Mouse (Mus musculus) CD8-positive naive resting alpha-beta T cell, adult 2 months (primary cell): Measurements from ENCODE around the gene Pias1.

ENCODE experiments used
- DNase-seq, 2 experiments: peaks; one replicate each; pipeline ENCODE4 v3.0.0; 2022; ENCODE audit warnings: low read depth in 2 of 2, low spot score in 2 of 2

Pias1 gene

DNA sequence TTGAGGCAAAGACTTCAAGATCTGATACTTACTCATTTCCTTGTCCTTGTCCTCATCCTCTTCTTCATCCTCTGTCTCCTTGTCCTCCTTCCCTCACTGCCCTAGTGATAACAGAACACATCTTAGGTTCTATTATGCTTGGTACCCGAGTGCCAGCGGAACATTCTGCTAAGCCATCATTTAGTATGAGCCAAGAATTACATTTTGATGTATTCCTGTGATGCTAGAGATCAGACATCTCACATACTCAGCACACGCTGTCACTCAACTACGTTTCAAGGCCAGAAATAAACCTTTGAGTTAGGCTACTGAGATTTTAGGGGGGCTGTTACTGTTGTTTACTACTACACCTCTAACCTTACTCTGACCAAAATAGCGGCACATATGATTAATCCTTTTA lies at the start of gene Pias1:
TSS of gene Pias1 (minus strand) at position 101 of the 400 bp plus-strand sequence.
- DNase-seq, result no peak

- DNase-seq, result no peak
Observed at GRCm38 (mm10) chr9:63035431-63035830, 47.7 kb upstream of the Pias1 start.

DNA sequence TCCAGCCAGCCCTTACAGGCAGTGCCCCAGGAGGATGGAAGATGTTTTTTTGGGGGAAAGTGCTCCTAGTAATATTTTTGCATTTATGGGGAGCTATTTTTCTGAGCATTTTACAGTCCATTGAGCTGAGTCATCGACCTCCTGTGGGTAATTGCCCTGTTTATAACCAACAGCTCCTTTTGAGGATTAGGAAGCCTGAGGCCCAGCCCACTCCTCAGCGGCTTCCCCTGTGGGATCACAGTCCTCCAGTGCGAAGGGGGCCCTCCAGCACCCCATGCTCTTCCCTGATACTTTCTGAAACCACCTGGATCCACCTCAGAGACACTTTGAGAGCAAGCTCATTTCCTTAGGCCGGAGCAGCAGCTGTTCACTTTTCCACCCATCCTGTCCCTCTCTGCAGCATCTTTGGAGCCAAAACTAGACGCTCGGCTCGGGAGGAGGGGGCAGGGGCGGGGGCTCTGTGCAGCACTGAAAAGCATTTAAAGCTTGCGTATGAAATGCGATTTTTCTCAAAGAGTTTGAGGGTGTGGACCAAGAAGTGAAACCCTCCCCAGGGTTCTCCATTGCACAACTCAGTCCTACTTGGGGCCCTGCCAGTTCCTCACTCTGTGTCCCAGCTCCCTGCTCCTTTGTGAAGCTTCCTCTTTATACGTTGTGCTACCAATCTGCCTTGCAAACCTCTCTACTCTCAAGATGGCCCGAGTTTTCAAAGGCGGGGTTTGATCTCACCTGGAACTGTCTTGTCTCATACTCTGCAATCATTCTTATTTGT lies 43.5 kb upstream of the Pias1 start:
- DNase-seq, result no peak

GRCm38 (mm10) chr9:63022486-63022885 lies 34.8 kb upstream of the Pias1 start:
- DNase-seq, result no peak

DNA sequence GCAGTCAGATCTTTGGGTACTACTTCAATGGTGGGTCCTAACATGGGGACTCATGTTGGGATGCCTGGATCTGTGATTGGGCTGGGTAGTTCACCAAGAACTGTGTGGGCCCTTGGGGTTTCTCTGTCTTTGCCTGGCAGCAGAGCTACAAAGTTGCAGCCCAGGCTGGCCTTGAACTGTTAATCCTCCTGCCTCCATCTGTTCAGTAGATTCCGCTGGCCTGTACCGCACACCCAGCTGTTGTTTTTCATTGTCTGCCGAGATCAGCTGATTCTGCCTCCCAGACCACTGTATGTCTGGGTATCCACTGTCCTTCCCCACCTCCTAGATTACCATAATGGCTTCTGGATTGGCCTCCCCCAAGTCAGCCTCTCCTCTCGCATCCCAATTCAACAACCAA lies 19.6 kb upstream of the Pias1 start:
- no peak for DNase-seq

GRCm38 (mm10) chr9:63006081-63006820 lies 18.5 kb upstream of the Pias1 start:
- DNase-seq, result no peak

- no peak for DNase-seq
Observed at GRCm38 (mm10) chr9:62998561-62998960, 10.8 kb upstream of the Pias1 start.

DNA sequence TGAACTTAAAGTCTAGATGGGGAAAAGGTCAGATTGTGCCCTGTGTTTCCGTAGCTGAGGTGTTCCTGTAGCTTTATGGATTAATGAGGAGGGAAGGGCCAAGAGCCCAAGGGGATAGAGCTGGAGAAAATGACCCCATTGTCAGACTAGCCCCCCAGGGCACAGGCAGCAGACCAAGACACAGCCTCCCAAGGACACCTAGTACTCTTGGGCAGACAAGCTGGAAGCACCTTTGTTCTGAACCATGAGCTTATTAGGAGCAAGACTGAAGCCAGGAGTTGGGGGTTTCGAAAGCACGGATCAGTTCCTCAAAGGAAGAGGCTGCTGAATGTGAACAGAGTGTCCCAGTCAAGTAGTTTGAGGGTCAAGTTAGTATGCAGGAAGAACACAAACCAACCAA lies 9.9 kb upstream of the Pias1 start:
- no peak for DNase-seq

GRCm38 (mm10) chr9:62995186-62995585 lies 7.5 kb upstream of the Pias1 start:
- no peak for DNase-seq

- DNase-seq, result no peak
Observed at GRCm38 (mm10) chr9:62990134-62990533, 2.4 kb upstream of the Pias1 start.

DNA sequence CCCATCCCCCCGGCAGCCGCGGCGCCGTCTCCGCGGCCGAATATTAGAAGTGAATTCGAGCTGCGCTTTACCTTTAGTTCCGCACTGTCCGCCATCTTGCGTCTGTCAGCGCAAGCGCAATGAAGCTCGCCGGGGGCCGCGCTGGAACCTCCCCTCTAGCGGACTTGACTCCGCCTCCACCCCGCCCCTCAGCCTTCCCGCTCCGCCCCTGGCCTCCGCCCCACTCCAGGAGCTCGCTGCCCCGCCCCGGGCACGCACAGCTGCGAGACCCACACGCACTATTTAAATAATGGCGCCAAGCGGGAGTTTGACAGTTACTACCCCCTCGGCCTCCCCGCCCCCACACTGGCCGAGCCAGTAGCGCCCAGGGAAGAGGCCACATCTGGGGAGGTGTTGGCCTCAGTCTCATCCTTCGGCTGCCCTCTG lies 6.9 kb downstream of the Pias1 start:
- peak; percentile 97 to 99 for DNase-seq

DNA sequence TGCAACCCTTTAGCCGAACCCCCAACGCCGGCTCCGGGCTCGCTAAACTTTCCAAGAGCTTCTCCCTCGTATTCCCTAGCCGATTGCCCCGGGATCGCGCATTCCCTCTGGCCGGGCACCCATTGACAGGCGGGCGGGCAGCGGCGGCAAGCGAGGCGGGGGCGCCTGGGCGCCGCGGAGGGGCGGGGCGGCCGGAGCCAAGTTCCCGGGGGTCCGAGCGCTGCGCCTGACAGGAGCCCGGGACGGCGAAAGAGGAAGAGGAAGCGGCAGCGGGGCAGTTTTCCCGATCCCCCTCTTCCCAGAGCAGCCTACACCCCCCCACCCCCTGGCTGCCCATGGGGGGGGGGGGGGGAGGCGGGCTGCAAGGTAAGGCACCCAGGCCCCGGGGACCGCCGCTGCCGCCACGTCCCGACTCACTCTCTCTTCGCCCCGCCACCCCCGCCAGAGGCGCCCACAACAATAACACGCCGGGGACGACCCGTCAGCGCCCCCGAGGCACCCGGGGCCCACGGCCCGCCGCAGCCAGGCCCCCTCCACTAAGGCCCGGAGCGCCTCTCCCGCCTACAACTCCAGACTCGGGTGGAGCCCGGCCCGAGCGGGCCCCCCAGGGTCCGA lies 7.5 kb downstream of the Pias1 start:
- DNase-seq, result no peak

DNA sequence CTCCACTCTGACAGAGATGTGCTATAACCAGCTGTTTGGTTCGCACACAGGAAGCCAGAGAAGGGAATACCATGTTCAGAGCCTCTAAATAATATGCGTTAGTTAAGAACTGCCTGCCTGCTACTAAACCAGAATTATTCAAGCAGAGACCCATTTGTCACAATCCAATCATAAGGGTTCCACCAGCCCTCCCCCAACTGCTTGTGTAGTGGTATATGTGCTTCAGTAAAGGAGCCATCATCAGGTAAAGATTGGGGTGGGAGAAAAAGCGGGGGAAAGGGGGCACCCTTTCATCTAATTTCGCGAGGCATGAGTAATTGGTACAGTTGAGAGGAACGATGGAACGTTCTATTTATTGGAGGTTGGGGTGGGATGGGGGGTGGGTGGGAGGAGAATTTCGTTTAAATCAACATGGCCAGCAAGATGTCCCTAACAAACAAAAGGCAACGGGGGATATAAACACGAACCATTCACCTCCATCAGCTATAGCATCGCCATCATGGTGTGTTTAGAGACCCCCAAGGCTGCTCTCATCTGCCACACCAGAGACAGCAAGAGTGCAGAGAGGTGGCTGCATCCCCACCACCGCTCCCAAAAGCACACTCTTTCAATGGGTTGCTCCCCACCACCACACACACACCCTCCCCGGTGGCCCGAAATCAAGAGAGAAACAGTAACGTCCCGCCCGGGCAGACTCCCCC lies 8.1 kb downstream of the Pias1 start:
- peak in 1 of 2 experiments; percentile 23 for DNase-seq

- DNase-seq, result peak in 1 of 2 experiments; percentile 8
Observed at GRCm38 (mm10) chr9:62977152-62977551, 10.6 kb downstream of the Pias1 start.

DNA sequence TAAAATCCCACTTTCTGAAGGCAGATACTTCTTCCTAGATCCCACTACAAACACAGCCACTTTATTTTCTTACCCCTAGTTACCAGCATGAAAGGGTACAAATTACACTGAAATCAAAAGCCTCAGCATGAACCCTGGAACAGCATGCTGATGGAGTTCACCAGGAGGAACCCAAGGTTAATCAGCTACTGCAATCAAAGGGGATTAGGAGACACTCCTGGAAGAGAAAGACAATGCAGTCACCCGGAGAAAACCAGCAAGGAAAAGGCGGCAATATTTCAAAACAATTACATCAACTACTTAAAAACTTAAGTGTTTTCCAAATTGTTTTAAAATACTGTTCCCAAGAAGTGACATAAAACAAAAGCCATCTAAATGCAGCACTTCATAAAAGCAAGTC lies 11.9 kb downstream of the Pias1 start:
- no peak for DNase-seq

- peak; percentile 13 to 49 for DNase-seq
Observed at GRCm38 (mm10) chr9:62974439-62974838, 13.3 kb downstream of the Pias1 start.

GRCm38 (mm10) chr9:62972073-62972745 lies 15.5 kb downstream of the Pias1 start:
- DNase-seq, result peak; percentile 45 to 55

DNA sequence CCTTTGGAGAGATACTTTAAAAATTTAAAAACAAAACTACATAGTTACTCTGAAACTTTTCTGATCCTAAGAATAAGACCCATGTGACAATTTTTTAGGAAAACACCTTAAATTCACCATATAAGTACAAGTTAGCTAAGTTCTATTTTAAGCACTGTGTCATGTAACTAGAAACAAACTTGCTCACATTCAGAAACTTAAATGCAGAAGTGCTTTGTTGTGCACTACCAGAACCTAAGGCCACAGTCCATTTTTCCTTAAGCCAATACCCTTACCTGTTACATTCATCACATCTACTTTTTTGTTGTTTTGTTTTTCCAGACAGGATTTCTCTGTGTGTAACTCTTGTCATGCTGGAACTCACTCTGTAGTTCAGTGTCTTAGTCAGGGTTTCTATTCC lies 17.4 kb downstream of the Pias1 start:
- DNase-seq, result no peak

DNA sequence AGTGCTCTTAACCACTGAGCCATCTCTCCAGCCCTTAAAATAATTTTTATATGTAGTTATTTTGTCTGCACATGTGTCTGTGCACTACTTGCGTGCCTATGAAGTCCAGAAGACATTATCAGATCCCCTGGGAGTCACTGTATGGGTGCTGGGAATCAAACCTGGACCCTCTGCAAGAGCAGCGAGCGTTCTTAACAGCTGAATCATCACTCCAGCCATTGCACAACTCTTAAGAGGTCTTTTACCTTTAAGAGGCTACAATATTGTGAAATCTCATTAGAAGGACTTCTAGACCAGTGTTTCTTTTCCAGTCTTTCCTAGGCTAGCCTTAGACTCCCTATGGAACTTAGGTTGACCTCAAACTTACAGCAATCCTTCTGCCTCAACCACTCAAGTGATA lies 21.7 kb downstream of the Pias1 start:
- no peak for DNase-seq

DNA sequence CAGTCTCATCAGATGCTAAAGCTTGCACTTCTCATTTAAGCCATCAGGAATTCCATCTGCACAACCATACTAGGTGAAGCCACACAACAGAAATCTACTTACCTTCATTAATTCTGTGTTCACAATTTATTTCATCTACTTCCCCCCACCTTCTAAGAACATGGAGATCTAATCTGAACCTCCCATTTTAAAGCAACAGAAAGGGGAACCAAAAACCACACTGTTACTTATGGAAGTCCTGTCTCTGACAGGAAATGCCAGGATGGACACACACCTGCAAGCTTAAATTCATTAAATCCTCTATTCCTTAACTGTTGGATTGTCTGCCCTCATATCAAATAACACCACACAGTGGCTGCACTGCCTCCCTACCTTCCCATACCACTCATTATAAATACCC lies 35.0 kb downstream of the Pias1 start:
- DNase-seq, result no peak

DNA sequence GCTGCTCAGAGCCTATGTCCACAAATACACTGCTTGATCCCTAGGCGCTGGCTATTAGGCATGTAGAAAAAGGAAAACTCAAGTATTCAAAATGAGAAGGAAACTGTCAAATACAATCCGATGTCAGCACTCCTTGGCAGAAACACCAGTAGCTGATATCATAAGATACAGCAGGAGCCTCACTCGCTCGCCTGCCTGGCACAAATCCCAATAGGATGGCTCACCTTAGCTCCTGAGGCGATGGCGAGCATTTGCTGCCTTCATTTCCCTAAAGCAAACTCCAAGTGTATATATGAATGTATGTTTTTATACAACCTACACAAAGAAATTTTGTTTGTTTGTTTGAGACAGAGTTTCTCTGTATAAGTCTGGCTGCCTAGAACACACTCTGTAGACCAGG lies 42.4 kb downstream of the Pias1 start:
- no peak for DNase-seq
